ENCODE assay signal across 8 mouse cellular contexts in the genomic region with DNA sequence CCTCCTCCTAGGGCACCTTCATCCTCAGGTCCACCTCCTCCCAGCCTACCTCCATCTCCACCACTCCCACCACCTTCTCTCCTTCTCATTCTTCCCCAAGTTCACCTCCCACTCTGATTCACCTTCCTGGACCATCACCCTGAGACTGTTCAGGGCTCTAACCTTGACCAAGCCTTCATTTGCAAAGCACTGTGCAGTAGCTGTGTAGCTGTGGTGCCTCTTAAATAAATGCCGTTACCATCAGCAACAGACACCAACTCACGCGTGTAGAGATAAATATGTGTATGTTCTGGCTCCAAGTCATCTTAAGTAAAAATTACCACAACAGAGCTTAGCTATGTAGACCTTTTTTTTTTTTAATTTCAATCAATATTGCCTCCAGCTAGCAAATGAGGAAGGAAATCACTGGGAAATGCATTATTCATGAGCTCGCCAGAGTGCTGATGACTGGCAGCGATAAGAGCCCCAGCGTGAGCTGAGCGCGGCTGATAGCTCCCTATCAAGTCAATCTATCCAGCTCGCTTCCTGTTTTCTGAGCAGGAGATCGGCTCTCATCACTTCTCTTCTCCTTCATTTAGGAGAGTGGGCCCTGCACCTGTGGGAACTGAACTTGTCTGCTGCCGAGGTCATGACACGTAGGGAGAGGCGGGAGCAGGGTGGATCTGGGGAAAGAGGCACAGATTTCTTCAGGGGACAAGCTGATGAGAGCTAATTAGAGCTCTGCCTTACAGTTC.
DNase-seq lines count a peak whose midpoint lies in the region; ATAC-seq lines count a peak whose summit lies in the region.

No protein-coding gene starts in this region.

- DNase-seq in ES-CJ7 (ENCODE audit: low read depth, low spot score) = peak; percentile 36
- DNase-seq in R1 (ENCODE audit: low read depth, low spot score) = peak; percentile 46
- no peak for DNase-seq in left cerebral cortex, adult 11 months (ENCODE audit: low spot score)
- DNase-seq in ovary, adult 18-20 months (ENCODE audit: low spot score) = no peak
- no peak for DNase-seq in gastrocnemius, postnatal 25 days
- DNase-seq in right cerebral cortex, postnatal 4 days = no peak

- peak; percentile 82 for ATAC-seq in granulocyte monocyte progenitor cell, adult 5-6 weeks (replicated peaks; ENCODE audit: poor library complexity, severe bottlenecking)
- ATAC-seq in megakaryocyte, adult 5-6 weeks (ENCODE audit: poor library complexity, severe bottlenecking) = peak; percentile 70

Comparison
In these comparisons a context has a peak if more than half of its experiments do, and no peak if none do; other contexts are left out.
1. DNase-seq: peak in ES-CJ7 (single experiment) and R1 (single experiment); none in left cerebral cortex, adult 11 months (single experiment), ovary, adult 18-20 months (single experiment), gastrocnemius, postnatal 25 days (single experiment) and right cerebral cortex, postnatal 4 days (single experiment).